Mouse (Mus musculus) cerebellum, adult 18-20 months (tissue): ENCODE data around the gene Cntd1.

ENCODE experiments used
- DNase-seq, 2 experiments: peaks; one replicate each; pipeline ENCODE4 v3.0.0; 2021

Gene Cntd1

GRCm38 (mm10) chr11:101278223-101279192, at the start of gene Cntd1, which contains the start of gene Coa3:
Cntd1 (plus strand) TSS chr11:101279012.
Coa3 (minus strand) TSS chr11:101279114.
- DNase-seq, result peak; percentile 81 to 94

GRCm38 (mm10) chr11:101229361-101229900, 49.4 kb upstream of the Cntd1 start:
- no peak for DNase-seq

GRCm38 (mm10) chr11:101230061-101230511, 48.7 kb upstream of the Cntd1 start:
- peak in 1 of 2 experiments; percentile 18 for DNase-seq

GRCm38 (mm10) chr11:101230526-101230925, 48.3 kb upstream of the Cntd1 start:
- DNase-seq, result no peak

GRCm38 (mm10) chr11:101230991-101231871, 47.6 kb upstream of the Cntd1 start:
- DNase-seq, result peak in 1 of 2 experiments; percentile 26

- DNase-seq, result no peak
Observed at GRCm38 (mm10) chr11:101232010-101232839, 46.6 kb upstream of the Cntd1 start.

- no peak for DNase-seq
Observed at GRCm38 (mm10) chr11:101233240-101233639, 45.6 kb upstream of the Cntd1 start.

GRCm38 (mm10) chr11:101234124-101234523, 44.7 kb upstream of the Cntd1 start:
- no peak for DNase-seq

GRCm38 (mm10) chr11:101235429-101235828, 43.4 kb upstream of the Cntd1 start:
- no peak for DNase-seq

GRCm38 (mm10) chr11:101236782-101237181, 42.0 kb upstream of the Cntd1 start:
- no peak for DNase-seq

GRCm38 (mm10) chr11:101238071-101238647, 40.7 kb upstream of the Cntd1 start:
- DNase-seq, result no peak

GRCm38 (mm10) chr11:101245071-101245470, 33.7 kb upstream of the Cntd1 start:
- no peak for DNase-seq

GRCm38 (mm10) chr11:101245855-101246701, 32.7 kb upstream of the Cntd1 start, which contains the start of gene Ramp2:
Ramp2 (plus strand) TSS chr11:101246028.
- peak in 1 of 2 experiments; percentile 28 for DNase-seq

- DNase-seq, result no peak
Observed at GRCm38 (mm10) chr11:101246702-101247012, 32.2 kb upstream of the Cntd1 start.

GRCm38 (mm10) chr11:101247521-101248030, 31.2 kb upstream of the Cntd1 start:
- DNase-seq, result no peak

- peak; percentile 56 to 70 for DNase-seq
Observed at GRCm38 (mm10) chr11:101248258-101248994, 30.4 kb upstream of the Cntd1 start.

- no peak for DNase-seq
Observed at GRCm38 (mm10) chr11:101251031-101251430, 27.8 kb upstream of the Cntd1 start.

- no peak for DNase-seq
Observed at GRCm38 (mm10) chr11:101252941-101253340, 25.9 kb upstream of the Cntd1 start.

GRCm38 (mm10) chr11:101253613-101254389, 25.0 kb upstream of the Cntd1 start, which contains the start of gene Vps25:
Vps25 (plus strand) TSS chr11:101253707.
- DNase-seq, result peak; percentile 84 to 88
